Mouse (Mus musculus) ovary, postnatal 14 days (tissue): ENCODE results near the gene Scpep1.
"Not testable (repeated sequence)": the region's sequence is repeated elsewhere in the genome, so short reads cannot be mapped to it uniquely, and the experiment has no call there.

Source experiments
- DNase-seq: peaks from one replicate; pipeline ENCODE4 v3.0.0; 2022; ENCODE audit warnings: low spot score

The Scpep1 gene

GRCm38 (mm10) chr11:88955217-88955969 lies at the start of gene Scpep1:
TSS of gene Scpep1 (minus strand) at chr11:88955465.
- DNase-seq = peak; percentile 94

DNA sequence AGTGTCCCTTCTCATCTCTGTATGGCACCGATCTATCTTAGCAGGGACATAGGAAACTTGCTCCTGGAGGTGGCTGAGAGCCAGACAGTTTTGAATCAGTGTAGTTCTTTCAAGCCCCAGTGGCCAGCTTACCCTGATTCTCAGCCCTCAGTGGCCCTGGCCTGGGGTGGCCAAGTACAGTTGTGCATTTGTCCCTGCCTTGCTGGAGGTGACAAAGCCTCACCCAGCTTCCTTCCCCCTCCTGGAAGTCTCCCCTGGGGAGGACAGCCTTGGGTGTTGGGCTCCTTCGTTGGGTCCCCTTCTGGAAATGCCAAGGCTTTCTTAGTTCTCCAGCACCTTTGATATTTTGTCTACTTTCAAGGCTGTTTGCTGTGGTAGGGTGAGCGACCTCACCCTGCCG lies 48.5 kb upstream of the Scpep1 start:
- DNase-seq = no peak

- DNase-seq = no peak
Measured at GRCm38 (mm10) chr11:89003078-89003477, 47.8 kb upstream of the Scpep1 start.

GRCm38 (mm10) chr11:89002621-89003020 lies 47.4 kb upstream of the Scpep1 start:
- DNase-seq = no peak

DNA sequence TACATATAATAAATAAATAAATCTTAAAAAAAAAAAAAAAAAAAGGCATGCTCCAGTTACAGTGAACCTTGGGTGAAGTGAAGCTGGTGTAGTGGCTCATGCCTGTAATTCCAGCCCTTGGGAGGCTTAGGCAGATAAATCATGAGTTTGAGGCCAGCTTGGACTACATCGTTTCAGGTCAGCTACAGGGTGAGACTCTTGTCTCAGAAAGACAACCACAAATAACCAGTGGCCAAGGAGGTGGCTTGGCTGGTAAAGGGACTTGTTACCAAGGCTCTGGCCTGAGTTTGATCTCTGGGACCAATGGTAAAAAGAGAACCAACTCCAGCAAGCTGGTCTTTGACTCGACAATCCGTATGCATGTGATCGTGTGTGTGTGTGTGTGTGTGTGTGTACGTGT lies 46.8 kb upstream of the Scpep1 start:
- no peak for DNase-seq

GRCm38 (mm10) chr11:89001569-89001968 lies 46.3 kb upstream of the Scpep1 start:
- no peak for DNase-seq

DNA sequence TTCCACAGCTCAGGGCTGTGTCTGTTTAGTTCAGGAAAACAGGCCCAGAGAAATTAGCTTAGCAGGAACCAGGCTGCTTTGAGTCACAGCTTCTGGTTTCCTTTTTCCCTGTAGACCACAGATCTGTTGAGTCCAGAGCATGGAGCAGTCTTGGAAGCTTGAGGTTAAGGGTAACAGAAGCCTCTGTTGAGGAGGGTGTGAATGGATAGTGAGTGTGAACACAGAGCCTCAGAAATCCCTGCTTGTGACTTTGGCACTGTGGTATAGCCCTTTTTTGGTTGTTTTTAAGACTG lies 45.2 kb upstream of the Scpep1 start:
- DNase-seq = no peak

DNA sequence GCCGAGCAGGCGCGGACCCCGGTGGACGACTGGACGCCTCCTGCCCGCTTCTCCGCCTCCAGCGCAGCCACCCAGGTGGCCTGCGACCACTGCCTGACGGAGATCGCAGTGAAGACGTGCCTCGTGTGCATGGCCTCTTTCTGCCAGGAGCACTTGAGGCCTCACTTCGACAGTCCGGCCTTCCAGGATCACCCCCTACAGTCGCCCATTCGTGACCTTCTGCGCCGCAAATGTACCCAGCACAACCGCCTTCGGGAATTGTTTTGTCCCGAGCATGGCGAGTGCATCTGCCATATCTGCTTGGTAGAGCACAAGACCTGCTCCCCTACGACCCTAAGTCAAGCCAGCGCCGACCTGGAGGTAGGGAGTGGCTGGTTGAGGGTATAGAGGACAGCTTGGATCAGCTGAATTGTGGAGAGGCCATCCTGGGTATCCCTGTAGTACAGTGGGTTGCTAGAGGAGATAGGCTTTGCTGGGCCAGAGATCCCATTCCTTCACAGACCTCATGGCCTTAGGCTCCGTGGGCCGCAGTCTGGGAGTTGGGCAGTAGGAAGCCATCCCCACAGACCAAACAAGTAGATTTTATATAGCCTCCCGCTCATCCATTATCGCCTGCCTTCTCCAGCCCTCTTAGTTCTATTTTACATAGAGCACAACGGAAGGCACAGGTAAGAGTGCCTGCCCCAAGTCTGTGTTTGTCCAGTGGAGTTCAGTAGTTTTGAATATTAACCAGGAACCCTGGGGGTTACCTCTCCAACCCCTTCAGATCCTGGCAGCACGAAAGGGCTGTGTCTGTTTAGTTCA lies 44.7 kb upstream of the Scpep1 start:
- no peak for DNase-seq

DNA sequence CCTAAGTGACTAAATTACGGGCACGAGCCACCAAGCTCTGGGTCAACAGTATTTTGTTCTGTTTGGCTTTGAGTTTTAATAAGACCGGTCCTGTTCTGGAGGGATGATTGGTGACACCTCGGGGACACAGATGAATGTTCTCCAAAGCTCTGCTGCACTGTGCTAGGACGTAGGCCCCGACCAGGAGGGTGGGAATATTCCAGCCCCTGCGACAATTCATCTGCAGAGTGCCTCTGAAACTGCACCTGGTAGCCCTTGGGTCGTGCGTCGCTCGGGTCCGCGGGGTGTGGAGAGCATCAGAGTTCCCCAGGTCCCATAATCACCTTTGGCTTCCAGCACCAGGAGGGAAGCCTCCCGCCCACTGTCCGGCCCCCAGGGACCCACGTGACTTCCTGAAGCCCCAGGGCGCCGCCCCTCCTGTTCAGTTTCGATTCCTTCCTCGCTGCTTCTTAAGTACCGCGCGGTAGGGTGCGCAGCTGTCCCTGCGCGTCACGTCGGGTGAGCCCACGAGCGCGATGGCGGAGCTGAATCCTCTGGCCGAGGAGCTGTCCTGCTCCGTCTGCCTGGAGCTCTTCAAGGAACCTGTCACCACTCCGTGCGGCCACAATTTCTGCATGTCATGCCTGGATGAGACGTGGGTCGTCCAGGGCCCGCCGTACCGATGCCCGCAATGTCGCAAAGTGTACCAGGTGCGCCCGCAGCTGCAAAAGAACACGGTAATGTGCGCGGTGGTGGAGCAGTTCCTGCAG lies 43.9 kb upstream of the Scpep1 start, which contains the start of gene Trim25:
Gene Trim25 (plus strand): TSS at position 403 of the 749 bp plus-strand sequence.
- peak; percentile 81 for DNase-seq

DNA sequence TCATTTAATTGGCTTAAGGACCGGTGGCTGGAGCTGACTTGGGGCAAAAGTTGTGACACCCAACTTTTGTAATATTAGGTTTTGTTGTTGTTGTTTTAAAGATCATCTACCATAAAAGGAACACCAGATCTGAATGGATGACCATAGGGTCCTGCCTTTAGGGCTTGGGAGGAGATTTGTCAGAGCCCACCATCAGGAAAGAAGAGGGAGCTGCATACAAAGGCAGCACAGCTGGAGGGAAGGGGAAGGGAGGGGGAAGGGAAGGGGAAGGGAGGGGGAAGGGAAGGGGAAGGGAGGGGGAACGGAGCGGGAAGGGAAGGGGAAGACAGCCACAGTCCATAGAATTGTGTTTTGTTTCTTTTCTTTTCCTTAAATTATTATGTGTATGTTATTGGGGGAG lies 43.1 kb upstream of the Scpep1 start:
- no peak for DNase-seq

- not testable (repeated sequence) for DNase-seq
Measured at GRCm38 (mm10) chr11:88997343-88997742, 42.1 kb upstream of the Scpep1 start.

GRCm38 (mm10) chr11:88996427-88996826 lies 41.2 kb upstream of the Scpep1 start:
- no peak for DNase-seq

- no peak for DNase-seq
Measured at GRCm38 (mm10) chr11:88995616-88996015, 40.4 kb upstream of the Scpep1 start.

GRCm38 (mm10) chr11:88994492-88994891 lies 39.2 kb upstream of the Scpep1 start:
- no peak for DNase-seq

DNA sequence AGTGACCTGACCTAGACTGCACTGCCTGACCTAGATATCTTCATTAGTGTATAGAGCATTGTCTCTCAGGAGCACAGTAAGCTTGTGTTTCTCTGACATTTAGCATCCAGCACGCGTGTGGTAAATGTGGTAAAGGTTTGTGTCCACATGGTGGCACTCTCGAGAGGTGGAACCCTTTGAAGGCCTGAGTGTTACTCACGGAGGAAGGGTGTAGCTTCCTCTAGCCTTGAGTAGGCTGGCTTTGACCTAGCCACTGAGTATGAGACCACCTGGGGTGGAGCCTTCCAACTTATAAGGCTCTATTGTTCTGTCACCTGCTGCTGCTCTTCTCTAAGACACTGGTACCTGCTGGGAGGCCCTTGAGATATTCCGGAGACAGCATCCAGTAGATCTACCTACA lies 38.4 kb upstream of the Scpep1 start:
- DNase-seq = no peak

DNA sequence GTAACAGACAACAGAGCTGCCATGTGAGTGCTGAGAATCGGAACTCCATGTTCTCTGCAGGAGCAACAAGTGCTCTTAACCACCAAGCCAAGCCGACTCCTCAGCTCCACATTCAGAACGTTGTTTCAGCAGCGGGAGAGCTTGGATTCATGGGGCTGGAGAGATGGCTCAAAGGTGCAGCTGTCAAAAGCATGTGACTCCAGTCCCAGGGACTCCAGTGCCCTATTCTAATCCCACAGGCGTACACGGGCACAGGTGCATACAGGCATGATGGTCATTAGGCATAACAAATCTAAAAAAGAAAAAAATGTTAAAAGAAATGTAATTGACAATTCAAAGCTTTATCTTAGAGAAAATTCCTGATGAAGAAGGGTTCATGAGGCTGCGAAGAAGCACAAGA lies 37.9 kb upstream of the Scpep1 start:
- no peak for DNase-seq

DNA sequence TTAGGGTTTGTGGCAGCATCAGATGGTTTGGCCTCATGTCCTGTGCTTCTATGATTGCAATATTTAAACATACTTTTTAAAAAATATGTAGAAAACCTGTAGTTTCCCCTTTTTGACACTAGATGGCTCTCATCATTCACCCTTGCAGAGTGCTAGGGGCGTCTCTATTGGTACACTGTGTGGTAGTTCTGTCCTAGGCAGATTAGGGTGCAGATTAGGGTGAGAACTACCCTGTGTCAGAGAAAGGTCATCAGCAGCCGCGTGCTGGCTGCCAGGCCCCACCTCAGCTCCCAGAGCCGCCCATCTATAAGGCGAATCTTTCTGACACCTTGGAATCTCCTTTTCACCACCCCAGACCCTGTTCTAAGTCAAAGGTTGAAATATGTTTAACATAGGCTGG lies 34.3 kb upstream of the Scpep1 start:
- no peak for DNase-seq

GRCm38 (mm10) chr11:88988956-88989355 lies 33.7 kb upstream of the Scpep1 start:
- DNase-seq = no peak

DNA sequence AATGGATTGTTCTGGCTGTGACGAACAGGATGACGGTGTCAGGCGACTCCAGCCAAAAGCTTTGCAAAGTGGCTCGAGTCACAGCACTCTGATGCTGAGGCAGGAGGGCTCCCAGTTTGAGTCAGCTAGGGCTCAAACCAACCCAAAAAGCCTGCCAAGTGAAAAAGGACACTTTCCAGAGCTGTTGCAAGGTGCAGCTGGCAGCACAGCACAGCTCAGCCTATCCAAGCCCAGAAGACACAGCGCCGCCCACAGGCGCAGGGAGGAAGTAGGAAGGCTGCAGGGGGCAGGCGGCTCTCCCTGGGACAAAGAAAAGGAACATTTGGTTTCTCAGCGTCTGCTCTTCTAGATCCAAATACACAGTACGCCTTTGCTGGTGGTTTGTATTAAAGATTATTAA lies 31.4 kb upstream of the Scpep1 start:
- no peak for DNase-seq

- DNase-seq = no peak
Measured at GRCm38 (mm10) chr11:88981337-88981736, 26.1 kb upstream of the Scpep1 start.

DNA sequence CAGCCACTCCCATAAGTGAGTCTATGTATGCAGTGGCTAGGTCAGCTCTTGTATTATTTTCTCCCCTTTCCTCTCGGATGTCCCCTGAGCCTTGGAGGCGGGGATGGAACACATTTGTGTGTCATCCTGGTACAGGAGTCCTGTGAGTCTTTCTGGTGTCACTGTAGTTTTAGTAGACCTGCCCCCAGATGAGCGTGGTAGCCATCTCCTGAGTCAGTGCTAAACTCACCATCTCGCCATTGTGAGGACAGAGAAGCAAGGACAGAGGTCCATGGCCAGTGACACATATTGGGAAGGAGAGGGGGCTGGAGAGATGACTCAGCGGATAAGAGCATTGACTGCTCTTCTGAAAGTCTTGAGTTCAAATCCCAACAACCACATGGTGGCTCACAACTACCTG lies 21.9 kb upstream of the Scpep1 start:
- DNase-seq = no peak

GRCm38 (mm10) chr11:88976320-88976719 lies 21.1 kb upstream of the Scpep1 start:
- DNase-seq = no peak
